Mouse (Mus musculus) G1E (cell line): ENCODE data around the gene Krt15. TPM values are rescaled to one million over a fixed set of nuclear protein-coding genes. Genes with fewer than 3 reads are reported as not detected.

Source experiments
- ATAC-seq: 2 replicates; pipeline ENCODE4 v1.8.0; 2016; ENCODE audit warnings: mild to moderate bottlenecking; ENCODE audit not compliant: insufficient number of reproducible peaks, poor library complexity, low FRiP score, severe bottlenecking; ENCODE audit errors: extremely low read depth
- DNase-seq: peaks from one replicate; pipeline ENCODE4 v3.0.0; 2012; ENCODE audit warnings: low spot score
- H3K27me3 ChIP-seq: 2 replicates; pipeline ENCODE4 v1.6.1; 2012; ENCODE audit warnings: mild to moderate bottlenecking, low read length, inconsistent platforms; ENCODE audit not compliant: insufficient read depth
- H3K36me3 ChIP-seq: replicated peaks from 2 replicates; pipeline ENCODE3; 2012; ENCODE audit warnings: mild to moderate bottlenecking, inconsistent platforms
- H3K4me1 ChIP-seq: 2 replicates; pipeline ENCODE4 v1.6.1; 2012; ENCODE audit warnings: low read depth, low read length, inconsistent platforms, mixed read lengths; ENCODE audit not compliant: insufficient read depth
- H3K4me3 ChIP-seq: 2 replicates; pipeline ENCODE4 v1.5.1; 2012; ENCODE audit warnings: low read depth, mild to moderate bottlenecking, inconsistent platforms, low read length, moderate library complexity, mixed read lengths
- H3K9me3 ChIP-seq: replicated peaks from 2 replicates; pipeline ENCODE4 v1.6.1; 2012; ENCODE audit warnings: inconsistent platforms
- CTCF ChIP-seq: IDR thresholded peaks from 2 replicates; pipeline ENCODE4 v1.5.1; 2012; ENCODE audit warnings: low read depth, low read length, inconsistent platforms, mixed read lengths
- GATA1 ChIP-seq: IDR thresholded peaks from 2 replicates; pipeline ENCODE4 v1.6.1; 2012; ENCODE audit warnings: borderline replicate concordance, low read length, inconsistent platforms, mixed read lengths
- GATA2 ChIP-seq: IDR thresholded peaks from 2 replicates; pipeline ENCODE4 v1.6.1; 2012; ENCODE audit warnings: low read depth, low read length, inconsistent platforms, borderline replicate concordance
- POLR2AphosphoS5 ChIP-seq: IDR thresholded peaks from 2 replicates; pipeline ENCODE4 v1.6.1; 2012; ENCODE audit warnings: low read depth, low read length, inconsistent platforms; ENCODE audit not compliant: insufficient replicate concordance
- TAL1 ChIP-seq: conservative IDR thresholded peaks from 2 replicates; pipeline ENCODE4 v1.6.1; 2012; ENCODE audit warnings: low read depth, low read length, inconsistent platforms, mixed read lengths
- polyA plus RNA-seq: library from polyadenylated mRNA; stranded (reverse); fragments of >175 nt; gene quantifications from 2 replicates; pipeline ENCODE4 v1.2.3, GENCODE M21; 2012
- total RNA-seq, 2 experiments: library from RNA; stranded (forward) in 1 of 2; stranded (reverse) in 1 of 2; fragments of 200-1000 nt in 1 of 2; fragments of >200 nt in 1 of 2; fragmentation: Nextera tagmentation in 1 of 2; gene quantifications; 2 replicates each; pipeline ENCODE4 v1.2.3; 2014 to 2017

Gene Krt15
- total and polyA plus RNA-seq, 3 experiments: not detected

GRCm38 (mm10) chr11:100147566-100148353, 12.0 kb upstream of the Krt15 start:
- no peak for DNase-seq
- no peak for ATAC-seq
- no peaks in the 10 kb centered on the region for H3K27me3 ChIP-seq
- H3K4me3 ChIP-seq: no peak overlapping the region
- H3K4me1 ChIP-seq: no peaks in the 10 kb centered on the region
- peaks cover 72% of the 10 kb centered on the region for H3K9me3 ChIP-seq
- H3K36me3 ChIP-seq: no peaks in the 10 kb centered on the region
- no peak for TF ChIP-seq GATA1
- no peak for TF ChIP-seq GATA2
- no peak for TF ChIP-seq CTCF
- no peak for TF ChIP-seq TAL1
- TF ChIP-seq POLR2AphosphoS5: no peak

GRCm38 (mm10) chr11:100145858-100146560, 10.3 kb upstream of the Krt15 start:
- TF ChIP-seq GATA2: no peak
- no peak for TF ChIP-seq GATA1
- TF ChIP-seq POLR2AphosphoS5: no peak
- no peak for TF ChIP-seq CTCF
- TF ChIP-seq TAL1: no peak
- H3K36me3 ChIP-seq: no peaks in the 10 kb centered on the region
- H3K27me3 ChIP-seq: no peaks in the 10 kb centered on the region
- DNase-seq: no peak
- no peaks in the 10 kb centered on the region for H3K4me1 ChIP-seq
- peaks cover 75% of the 10 kb centered on the region for H3K9me3 ChIP-seq
- no peak for ATAC-seq
- no peak overlapping the region for H3K4me3 ChIP-seq

- Histone ChIP-seq H3K27me3 (no peaks in the 10 kb centered on the region), H3K36me3 (no peaks in the 10 kb centered on the region), H3K4me3 (no peak overlapping the region), H3K9me3 (peaks cover 78% of the 10 kb centered on the region), H3K4me1 (no peaks in the 10 kb centered on the region)
- no peak for DNase-seq
- ATAC-seq: no peak
- TF ChIP-seq TAL1 (no peak), POLR2AphosphoS5 (no peak), GATA2 (no peak), GATA1 (no peak), CTCF (no peak)
Measured at GRCm38 (mm10) chr11:100145104-100145503, 9.4 kb upstream of the Krt15 start.

- Histone ChIP-seq H3K4me3 (peak overlapping the region; percentile 36; the same call in 1 of the 2 replicates), H3K9me3 (peaks cover 85% of the 10 kb centered on the region), H3K4me1 (no peaks in the 10 kb centered on the region), H3K36me3 (no peaks in the 10 kb centered on the region), H3K27me3 (no peaks in the 10 kb centered on the region)
- TF ChIP-seq CTCF (no peak), GATA2 (no peak), TAL1 (no peak), POLR2AphosphoS5 (no peak)
- DNase-seq (no peak), ATAC-seq (no peak)
Measured at GRCm38 (mm10) chr11:100140966-100141365, 5.2 kb upstream of the Krt15 start.

GRCm38 (mm10) chr11:100139391-100139790, 3.7 kb upstream of the Krt15 start:
- peaks cover 83% of the 10 kb centered on the region for H3K9me3 ChIP-seq
- DNase-seq (no peak), ATAC-seq (no peak)
- TF ChIP-seq POLR2AphosphoS5 (no peak), GATA2 (no peak), GATA1 (no peak), TAL1 (no peak), CTCF (no peak)
- no peaks in the 10 kb centered on the region for H3K36me3 ChIP-seq
- no peak overlapping the region for H3K4me3 ChIP-seq
- H3K4me1 ChIP-seq: no peaks in the 10 kb centered on the region
- no peaks in the 10 kb centered on the region for H3K27me3 ChIP-seq

GRCm38 (mm10) chr11:100138809-100139208, 3.1 kb upstream of the Krt15 start:
- H3K27me3 ChIP-seq: no peaks in the 10 kb centered on the region
- no peaks in the 10 kb centered on the region for H3K36me3 ChIP-seq
- no peaks in the 10 kb centered on the region for H3K4me1 ChIP-seq
- TF ChIP-seq POLR2AphosphoS5 (no peak), GATA1 (no peak), CTCF (no peak), TAL1 (no peak), GATA2 (no peak)
- H3K4me3 ChIP-seq: no peak overlapping the region
- peaks cover 84% of the 10 kb centered on the region for H3K9me3 ChIP-seq
- DNase-seq: no peak
- no peak for ATAC-seq
